Mouse (Mus musculus): ENCODE data around the gene Grm4.

DNA sequence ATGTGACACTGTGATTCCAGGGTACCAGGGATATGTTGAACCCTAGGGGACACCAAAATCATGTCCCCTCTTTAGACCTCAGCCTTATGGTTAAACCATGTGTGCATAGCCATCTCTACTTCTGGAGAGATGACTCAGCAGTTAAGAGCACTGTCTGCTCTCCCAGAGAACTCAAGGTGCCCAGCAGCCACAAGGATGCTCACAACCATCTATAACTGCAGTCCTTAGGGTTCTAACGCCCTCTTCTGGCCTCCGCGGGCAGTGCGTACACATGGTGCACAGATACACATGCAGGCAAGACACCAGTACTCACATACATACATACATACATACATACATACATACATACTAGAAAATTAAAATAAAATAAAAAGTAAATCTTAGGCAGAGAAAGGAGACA, 127.8 kb downstream of the Grm4 start:
- TF ChIP-seq POLR2A (IDR thresholded peaks at IDR 0.05; ENCODE audit: control insufficient read depth, low read depth, low read length), result no peak
- peak; percentile 51; the same call in 1 of the 2 replicates for TF ChIP-seq CTCF (IDR thresholded peaks at IDR 0.05; ENCODE audit: control insufficient read depth, insufficient read depth, insufficient replicate concordance, low read depth, low read length)
